Mouse (Mus musculus) embryonic facial prominence, embryonic 14.5 days (tissue): ENCODE results near the gene Loxl4. TPM values are rescaled to one million over a fixed set of nuclear protein-coding genes. Genes with fewer than 3 reads are reported as not detected.

Experiments
- ATAC-seq: fragments of 200-750 bp; cut with Nextera tagmentation; 2 replicates; pipeline ENCODE4 v1.8.0; 2017; ENCODE audit warnings: low read depth, moderate number of reproducible peaks, moderate TSS enrichment
- DNase-seq: peaks from one replicate; pipeline ENCODE4 v3.0.0-alpha.2; 2015; ENCODE audit warnings: low spot score
- H3K27ac ChIP-seq: fragments of 300-500 bp; sonication (generic); replicated peaks from 2 replicates; pipeline ENCODE4 v1.5.1; 2014; ENCODE audit warnings: low read depth, mild to moderate bottlenecking, low read length, moderate library complexity
- H3K27me3 ChIP-seq: fragments of 300-500 bp; sonication (generic); replicated peaks from 2 replicates; pipeline ENCODE4 v1.6.1; 2014; ENCODE audit warnings: low read length; ENCODE audit not compliant: control insufficient read depth, insufficient read depth
- H3K36me3 ChIP-seq: fragments of 300-500 bp; sonication (generic); 2 replicates; pipeline ENCODE4 v1.6.1; 2014; ENCODE audit warnings: low read length, mixed read lengths; ENCODE audit not compliant: control insufficient read depth, insufficient read depth
- H3K4me1 ChIP-seq: fragments of 300-500 bp; sonication (generic); 2 replicates; pipeline ENCODE4 v1.6.1; 2014; ENCODE audit warnings: antibody characterized with exemption, low read length; ENCODE audit not compliant: control insufficient read depth, insufficient read depth
- H3K4me2 ChIP-seq: fragments of 300-500 bp; sonication (generic); 2 replicates; pipeline ENCODE4 v1.6.1; 2014; ENCODE audit warnings: low read depth, mild to moderate bottlenecking, low read length, moderate library complexity, mixed read lengths
- H3K4me3 ChIP-seq: fragments of 300-500 bp; sonication (generic); 2 replicates; pipeline ENCODE4 v1.5.1; 2014; ENCODE audit warnings: low read depth, mild to moderate bottlenecking, low read length
- H3K9ac ChIP-seq: fragments of 300-500 bp; sonication (generic); 2 replicates; pipeline ENCODE4 v1.6.1; 2014; ENCODE audit warnings: low read depth, mild to moderate bottlenecking, low read length, moderate library complexity, mixed read lengths
- H3K9me3 ChIP-seq: fragments of 300-500 bp; sonication (generic); 2 replicates; pipeline ENCODE4 v1.6.1; 2016; ENCODE audit warnings: low read length; ENCODE audit not compliant: control insufficient read depth
- WGBS: fragments of 180-500 bp; shearing (Covaris S2); extraction: QIAGEN DNeasy Blood & Tissue Kit; methylation state at CpG from one replicate; pipeline ENCODE4 v1.1.7; 2014; 5-methylcytosine and 5-hydroxymethylcytosine counted together
- polyA plus RNA-seq: library from polyadenylated mRNA; unstranded; fragments of >200 nt; fragmentation: Nextera tagmentation; extraction: Ambion mirVana; gene quantifications from 2 replicates; pipeline ENCODE4 v1.2.1, GENCODE M21; 2014

Loxl4 gene
- polyA plus RNA-seq, 1 experiment from 2014 or later, result 4.1 TPM

DNA sequence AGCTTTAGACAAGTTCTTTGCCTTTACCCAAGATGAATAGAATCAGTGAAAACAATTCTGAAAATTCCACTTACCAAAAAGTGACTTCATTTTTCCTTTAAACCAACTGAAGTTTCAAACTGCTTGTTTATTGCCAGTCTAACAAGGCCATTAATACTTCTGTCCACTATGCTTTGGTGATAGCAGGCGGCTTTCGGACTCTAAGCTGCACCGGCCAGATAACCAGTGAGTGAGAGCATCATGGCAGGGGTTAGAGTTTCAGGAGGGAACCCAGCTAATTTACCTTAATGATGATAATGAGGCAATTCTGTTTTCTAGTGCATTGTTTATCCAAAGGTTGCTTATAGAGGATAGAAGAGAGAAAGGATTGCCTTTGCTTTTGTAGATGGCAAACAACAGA lies 28.4 kb downstream of the Loxl4 start:
- Histone ChIP-seq H3K27ac (no peak overlapping the region), H3K36me3 (peaks cover 26% of the 10 kb centered on the region), H3K4me1 (no peaks in the 10 kb centered on the region), H3K9me3 (no peaks in the 10 kb centered on the region), H3K4me2 (no peak overlapping the region), H3K9ac (no peak overlapping the region), H3K27me3 (no peaks in the 10 kb centered on the region), H3K4me3 (no peak overlapping the region)
- WGBS, result 83% methylated on average over 3 of the region's 3 CpGs
- ATAC-seq (no peak), DNase-seq (no peak)

DNA sequence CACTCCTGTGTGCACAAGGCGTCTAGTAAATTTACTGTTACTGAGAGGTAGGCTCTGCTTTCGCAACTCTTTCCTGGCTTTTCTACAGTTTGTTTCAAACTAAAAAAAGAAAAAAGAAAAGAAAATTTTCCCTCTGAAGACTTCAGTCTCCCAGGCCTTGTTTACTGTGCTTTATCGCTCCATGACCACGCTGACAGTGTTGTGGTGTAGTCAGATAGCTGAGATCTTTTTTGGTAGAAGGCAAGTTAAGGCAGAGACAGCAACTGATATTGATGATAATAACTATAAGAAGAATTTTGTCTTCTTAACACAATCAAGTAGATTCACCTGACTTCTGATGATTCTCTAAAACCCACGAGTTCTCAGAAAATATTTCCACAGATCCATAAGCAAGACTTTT lies 28.9 kb downstream of the Loxl4 start:
- Histone ChIP-seq H3K4me3 (no peak overlapping the region), H3K9ac (no peak overlapping the region), H3K27me3 (no peaks in the 10 kb centered on the region), H3K9me3 (no peaks in the 10 kb centered on the region), H3K36me3 (peaks cover 26% of the 10 kb centered on the region), H3K4me2 (no peak overlapping the region), H3K4me1 (no peaks in the 10 kb centered on the region), H3K27ac (no peak overlapping the region)
- no peak for ATAC-seq
- 93% methylated on average over 5 of the region's 5 CpGs for WGBS
- no peak for DNase-seq

DNA sequence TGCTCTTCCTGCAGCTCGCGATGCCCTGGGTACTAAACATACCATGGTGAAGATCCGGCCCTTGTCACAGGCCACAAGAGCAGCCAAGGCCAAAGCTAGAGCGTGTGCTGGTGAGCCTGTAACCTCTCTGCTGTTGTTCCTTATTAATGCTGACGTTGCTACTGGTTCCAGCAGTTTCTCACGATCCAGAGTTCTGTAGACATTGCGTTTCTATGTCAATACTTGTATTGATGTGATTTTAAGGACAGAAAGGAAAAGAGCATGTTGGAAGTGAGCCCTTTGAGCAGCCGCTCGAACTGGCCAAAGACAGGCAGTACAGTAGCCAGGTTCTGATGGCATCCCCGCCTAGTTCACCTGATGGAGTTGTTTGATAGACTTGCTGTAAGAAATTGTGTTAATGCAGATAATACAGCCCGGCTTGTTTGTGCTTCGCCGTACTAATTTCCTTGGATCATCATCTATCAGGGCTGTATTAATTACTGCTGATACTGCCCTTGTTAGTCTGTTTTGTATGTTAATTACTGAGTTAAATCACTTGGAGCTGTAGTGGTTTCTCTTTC lies 29.7 kb downstream of the Loxl4 start:
- DNase-seq (no peak), ATAC-seq (no peak)
- no peaks in the 10 kb centered on the region for H3K4me1 ChIP-seq
- no peaks in the 10 kb centered on the region for H3K27me3 ChIP-seq
- H3K4me3 ChIP-seq, result no peak overlapping the region
- 91% methylated on average over 13 of the region's 13 CpGs for WGBS
- no peak overlapping the region for H3K27ac ChIP-seq
- H3K36me3 ChIP-seq, result peaks cover 26% of the 10 kb centered on the region
- no peaks in the 10 kb centered on the region for H3K9me3 ChIP-seq
- H3K9ac ChIP-seq, result no peak overlapping the region
- H3K4me2 ChIP-seq, result no peak overlapping the region

DNA sequence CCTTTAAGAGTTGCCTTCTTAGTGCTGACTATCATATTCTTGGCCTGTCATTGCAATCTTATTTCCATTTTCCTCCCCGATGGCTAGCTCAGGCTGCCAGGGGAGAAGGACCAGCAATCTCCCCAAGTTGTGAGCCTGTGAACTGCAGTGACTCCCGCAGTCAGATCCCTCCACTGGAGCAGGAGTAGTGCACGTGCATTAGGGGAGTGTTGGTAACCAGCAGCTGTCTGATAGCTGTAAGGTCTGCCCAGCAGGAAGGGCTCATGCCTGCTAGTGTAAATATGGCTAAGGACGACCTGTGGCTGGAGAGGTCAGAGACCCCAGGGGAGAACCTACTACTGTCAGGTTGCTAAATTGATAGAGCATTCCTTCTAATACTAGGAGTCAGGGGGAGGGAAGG lies 31.9 kb downstream of the Loxl4 start:
- H3K9ac ChIP-seq, result no peak overlapping the region
- DNase-seq (no peak), ATAC-seq (no peak)
- no peaks in the 10 kb centered on the region for H3K4me1 ChIP-seq
- no peaks in the 10 kb centered on the region for H3K9me3 ChIP-seq
- H3K27me3 ChIP-seq, result no peaks in the 10 kb centered on the region
- H3K4me2 ChIP-seq, result no peak overlapping the region
- no peak overlapping the region for H3K27ac ChIP-seq
- H3K36me3 ChIP-seq, result peaks cover 26% of the 10 kb centered on the region; the same call in 1 of the 2 replicates
- no peak overlapping the region for H3K4me3 ChIP-seq
- WGBS, result 47% methylated on average over 4 of the region's 4 CpGs

DNA sequence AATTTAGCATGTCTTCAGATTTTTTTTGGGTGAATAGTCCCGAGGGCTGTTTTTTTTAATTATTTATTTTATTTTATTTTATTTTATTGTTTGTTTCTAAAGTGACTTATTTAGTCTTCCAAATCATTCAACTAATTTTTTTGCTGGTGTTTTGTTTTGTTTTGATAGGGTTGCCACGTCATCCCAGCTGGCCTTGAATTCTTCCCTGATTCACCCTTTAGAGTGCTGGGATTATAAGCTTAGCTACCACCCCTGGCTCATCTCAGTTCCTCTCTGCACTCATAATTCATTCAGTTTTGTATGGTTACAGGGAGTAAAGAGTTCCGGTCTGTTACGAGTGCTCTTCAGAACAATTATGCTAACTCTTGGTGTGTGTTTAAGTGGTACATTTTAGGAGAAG lies 34.0 kb downstream of the Loxl4 start:
- H3K4me2 ChIP-seq, result no peak overlapping the region
- H3K4me1 ChIP-seq, result no peaks in the 10 kb centered on the region
- no peak for DNase-seq
- no peak overlapping the region for H3K27ac ChIP-seq
- WGBS, result 84% methylated on average over 4 of the region's 4 CpGs
- ATAC-seq, result no peak
- H3K36me3 ChIP-seq, result peaks cover 14% of the 10 kb centered on the region; the same call in 1 of the 2 replicates
- no peaks in the 10 kb centered on the region for H3K9me3 ChIP-seq
- H3K27me3 ChIP-seq, result no peaks in the 10 kb centered on the region
- H3K4me3 ChIP-seq, result no peak overlapping the region
- no peak overlapping the region for H3K9ac ChIP-seq

DNA sequence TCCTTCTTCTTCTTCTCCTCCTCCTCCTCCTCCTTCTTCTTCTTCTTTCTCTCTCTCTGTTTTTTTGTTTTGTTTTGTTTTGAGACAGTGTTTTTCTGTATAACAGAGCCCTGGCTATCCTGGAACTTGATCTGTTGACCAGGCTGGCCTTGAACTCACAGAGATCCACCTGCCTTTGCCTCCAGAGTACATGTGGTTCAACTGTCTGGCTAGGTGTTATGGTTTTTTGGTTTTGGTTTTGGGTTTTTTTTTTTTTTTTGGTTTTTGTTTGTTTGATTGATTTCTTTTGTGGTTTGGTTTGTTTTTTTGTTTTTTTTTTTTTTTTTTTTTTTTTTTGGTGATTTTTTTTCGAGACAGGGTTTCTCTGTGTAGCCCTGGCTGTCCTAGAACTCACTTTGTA lies 35.8 kb downstream of the Loxl4 start:
- no peak overlapping the region for H3K4me2 ChIP-seq
- no peaks in the 10 kb centered on the region for H3K9me3 ChIP-seq
- no peak overlapping the region for H3K9ac ChIP-seq
- DNase-seq (no peak), ATAC-seq (no peak)
- no peak overlapping the region for H3K27ac ChIP-seq
- no peaks in the 10 kb centered on the region for H3K4me1 ChIP-seq
- H3K27me3 ChIP-seq, result no peaks in the 10 kb centered on the region
- no peak overlapping the region for H3K4me3 ChIP-seq
- H3K36me3 ChIP-seq, result no peaks in the 10 kb centered on the region
- 100% methylated on average over 1 of the region's 1 CpGs for WGBS

DNA sequence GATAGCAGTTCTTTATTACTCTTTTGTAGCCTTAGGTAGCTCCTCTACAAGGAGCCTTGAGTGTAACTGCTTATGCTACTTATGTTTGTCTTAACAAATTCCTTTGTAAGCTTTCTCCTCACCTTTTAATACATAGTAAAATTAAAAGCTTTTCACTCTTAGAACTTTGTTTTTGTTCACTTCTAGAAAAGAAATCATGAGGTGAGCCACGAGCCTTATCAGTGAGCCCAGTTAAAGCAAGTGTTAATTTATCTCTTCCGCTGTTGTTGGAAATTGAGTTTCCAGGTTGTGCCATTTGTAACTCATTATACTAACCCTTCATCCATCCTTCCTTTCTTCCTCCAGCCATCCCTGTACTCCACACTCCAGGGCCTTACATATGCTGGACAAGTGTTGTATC lies 37.3 kb downstream of the Loxl4 start:
- Histone ChIP-seq H3K27ac (no peak overlapping the region), H3K4me2 (no peak overlapping the region), H3K27me3 (no peaks in the 10 kb centered on the region), H3K9me3 (no peaks in the 10 kb centered on the region), H3K36me3 (no peaks in the 10 kb centered on the region), H3K9ac (no peak overlapping the region), H3K4me1 (no peaks in the 10 kb centered on the region), H3K4me3 (no peak overlapping the region)
- ATAC-seq, result no peak
- WGBS, result 81% methylated on average over 2 of the region's 2 CpGs
- DNase-seq, result no peak

DNA sequence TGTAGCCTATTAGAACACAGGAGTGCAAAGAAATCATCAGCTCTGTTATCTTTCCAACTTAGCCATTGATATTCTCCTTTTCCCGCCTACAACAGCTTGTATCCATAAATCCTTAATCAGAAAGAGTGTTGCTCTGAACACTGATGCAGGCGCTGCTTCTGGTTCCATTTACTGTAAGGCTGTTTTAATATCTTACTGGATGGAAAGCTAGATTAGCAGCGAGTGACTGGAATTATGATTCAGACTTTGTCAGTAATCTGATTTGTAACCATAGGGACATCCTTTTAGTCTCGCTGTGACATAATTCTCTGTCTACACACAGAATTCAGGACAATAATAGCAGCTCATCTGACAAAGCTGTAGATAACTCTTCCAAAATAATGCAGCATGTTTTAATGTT lies 41.3 kb downstream of the Loxl4 start:
- Histone ChIP-seq H3K27me3 (no peaks in the 10 kb centered on the region), H3K9me3 (no peaks in the 10 kb centered on the region), H3K27ac (no peak overlapping the region), H3K36me3 (no peaks in the 10 kb centered on the region), H3K4me3 (no peak overlapping the region), H3K4me2 (no peak overlapping the region), H3K4me1 (no peaks in the 10 kb centered on the region), H3K9ac (no peak overlapping the region)
- ATAC-seq (no peak), DNase-seq (no peak)
- 74% methylated on average over 4 of the region's 4 CpGs for WGBS

DNA sequence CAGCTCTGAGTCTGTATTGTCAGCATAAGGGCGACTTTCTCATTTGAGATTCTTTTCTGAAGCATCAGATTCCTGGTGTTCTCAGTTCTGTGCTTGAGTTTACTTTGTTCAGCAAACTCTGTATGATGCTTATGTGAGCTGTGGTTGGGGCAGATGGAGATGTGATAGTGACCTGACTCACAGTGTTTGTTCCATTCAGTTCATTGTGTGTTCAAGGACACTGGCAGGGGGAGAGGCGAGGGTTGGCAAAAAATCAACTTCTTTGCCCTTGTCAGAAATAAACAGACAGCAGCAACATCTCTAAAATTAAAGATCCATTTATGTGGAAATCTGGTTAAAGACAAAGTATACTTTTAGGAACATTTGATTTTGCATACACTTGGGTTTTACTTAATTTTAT lies 43.5 kb downstream of the Loxl4 start:
- Histone ChIP-seq H3K4me3 (no peak overlapping the region), H3K9ac (no peak overlapping the region), H3K27ac (no peak overlapping the region), H3K27me3 (no peaks in the 10 kb centered on the region), H3K9me3 (no peaks in the 10 kb centered on the region), H3K36me3 (no peaks in the 10 kb centered on the region), H3K4me1 (no peaks in the 10 kb centered on the region), H3K4me2 (no peak overlapping the region)
- DNase-seq, result no peak
- 84% methylated on average over 2 of the region's 2 CpGs for WGBS
- no peak for ATAC-seq
